Mouse (Mus musculus): ENCODE measurements around the gene Synpo2l. TPM values are rescaled to one million over a fixed set of nuclear protein-coding genes. Genes with fewer than 3 reads are reported as not detected.
A peak's percentile ranks its signal among the peaks of the same experiment; 100 is the strongest.
"Not testable (repeated sequence)": the region's sequence is repeated elsewhere in the genome, so short reads cannot be mapped to it uniquely, and the experiment has no call there.

The Synpo2l gene
- 0.10 and 0.20 TPM in 2 replicates for polyA plus RNA-seq (2015; fragmentation: Nextera tagmentation; extraction: Ambion mirVana)

- Histone ChIP-seq H3K9ac (ENCODE audit: low read depth, low read length) (peak within 1 kb of the TSS; percentile 14; the same call in 1 of the 2 replicates), H3K4me3 (ENCODE audit: low read length) (no peak within 1 kb of the TSS), H3K36me3 (ENCODE audit: control insufficient read depth, insufficient read depth, low read length) (no peaks in the 10 kb centered on the region), H3K27me3 (replicated peaks; ENCODE audit: control insufficient read depth, insufficient read depth, low read length) (0 out of 2 replicates have a peak, but pooled peaks cover 3% of the 10 kb centered on the region), H3K4me2 (ENCODE audit: low read depth, low read length) (no peak within 1 kb of the TSS), H3K4me1 (ENCODE audit: control insufficient read depth, insufficient read depth, low read length) (peaks cover 8% of the 10 kb centered on the region; the same call in 1 of the 2 replicates), H3K27ac (ENCODE audit: low read length) (peak within 1 kb of the TSS; percentile 63), H3K9me3 (ENCODE audit: control insufficient read depth, low read length) (no peaks in the 10 kb centered on the region)
- WGBS: 78% methylated on average over 8 of the region's 8 CpGs
- peak; percentile 81 for ATAC-seq
Measured at GRCm38 (mm10) chr14:20668154-20668810, at the start of gene Synpo2l. Synpo2l (minus strand) TSS chr14:20668354.

GRCm38 (mm10) chr14:20713832-20714231, 45.7 kb upstream of the Synpo2l start:
- Histone ChIP-seq H3K9me3 (ENCODE audit: control insufficient read depth, low read length) (no peaks in the 10 kb centered on the region), H3K27me3 (replicated peaks; ENCODE audit: control insufficient read depth, insufficient read depth, low read length) (no peaks in the 10 kb centered on the region), H3K4me3 (ENCODE audit: low read length) (no peak overlapping the region), H3K4me2 (ENCODE audit: low read depth, low read length) (0 out of 2 replicates have a peak overlapping the region, but pooled peaks have one; percentile 28), H3K4me1 (ENCODE audit: control insufficient read depth, insufficient read depth, low read length) (peaks cover 12% of the 10 kb centered on the region), H3K36me3 (ENCODE audit: control insufficient read depth, insufficient read depth, low read length) (peaks cover 46% of the 10 kb centered on the region), H3K9ac (ENCODE audit: low read depth, low read length) (peak overlapping the region; percentile 59), H3K27ac (ENCODE audit: low read length) (peak overlapping the region; percentile 85)
- WGBS: 58% methylated on average over 11 of the region's 11 CpGs
- peak; percentile 91 for ATAC-seq

- Histone ChIP-seq H3K36me3 (ENCODE audit: control insufficient read depth, insufficient read depth, low read length) (peaks cover 15% of the 10 kb centered on the region), H3K4me2 (ENCODE audit: low read depth, low read length) (peak overlapping the region; percentile 72), H3K4me1 (ENCODE audit: control insufficient read depth, insufficient read depth, low read length) (peaks cover 13% of the 10 kb centered on the region), H3K9me3 (ENCODE audit: control insufficient read depth, low read length) (no peaks in the 10 kb centered on the region), H3K9ac (ENCODE audit: low read depth, low read length) (peak overlapping the region; percentile 97), H3K4me3 (ENCODE audit: low read length) (peak overlapping the region; percentile 98), H3K27me3 (replicated peaks; ENCODE audit: control insufficient read depth, insufficient read depth, low read length) (no peaks in the 10 kb centered on the region), H3K27ac (ENCODE audit: low read length) (peak overlapping the region; percentile 17; the same call in 1 of the 2 replicates)
- WGBS: 5% methylated on average over 10 of the region's 10 CpGs
- no peak for ATAC-seq
Measured at GRCm38 (mm10) chr14:20708239-20708638, 40.1 kb upstream of the Synpo2l start.

- H3K36me3 ChIP-seq (ENCODE audit: control insufficient read depth, insufficient read depth, low read length): peaks cover 7% of the 10 kb centered on the region
- peak within 1 kb of the TSS; percentile 97 for H3K9ac ChIP-seq (ENCODE audit: low read depth, low read length)
- no peaks in the 10 kb centered on the region for H3K27me3 ChIP-seq (replicated peaks; ENCODE audit: control insufficient read depth, insufficient read depth, low read length)
- peak within 1 kb of the TSS; percentile 72 for H3K4me2 ChIP-seq (ENCODE audit: low read depth, low read length)
- H3K27ac ChIP-seq (ENCODE audit: low read length): peak within 1 kb of the TSS; percentile 81
- peak; percentile 93 for ATAC-seq
- 1% methylated on average over 75 of the region's 80 CpGs for WGBS
- peaks cover 12% of the 10 kb centered on the region for H3K4me1 ChIP-seq (ENCODE audit: control insufficient read depth, insufficient read depth, low read length)
- H3K9me3 ChIP-seq (ENCODE audit: control insufficient read depth, low read length): no peaks in the 10 kb centered on the region
- H3K4me3 ChIP-seq (ENCODE audit: low read length): peak within 1 kb of the TSS; percentile 98
Measured at GRCm38 (mm10) chr14:20707201-20708190, 39.3 kb upstream of the Synpo2l start, which contains the start of gene Zswim8. Zswim8 (plus strand) TSS chr14:20707552.

GRCm38 (mm10) chr14:20703461-20703860, 35.3 kb upstream of the Synpo2l start:
- not testable (repeated sequence) for H3K9me3 ChIP-seq (ENCODE audit: control insufficient read depth, low read length); H3K36me3 ChIP-seq (ENCODE audit: control insufficient read depth, insufficient read depth, low read length); H3K27me3 ChIP-seq (replicated peaks; ENCODE audit: control insufficient read depth, insufficient read depth, low read length); ATAC-seq; H3K4me1 ChIP-seq (ENCODE audit: control insufficient read depth, insufficient read depth, low read length)
- Histone ChIP-seq H3K9ac (ENCODE audit: low read depth, low read length) (peak overlapping the region; percentile 89), H3K4me2 (ENCODE audit: low read depth, low read length) (peak overlapping the region; percentile 50), H3K27ac (ENCODE audit: low read length) (peak overlapping the region; percentile 92), H3K4me3 (ENCODE audit: low read length) (peak overlapping the region; percentile 78)
- 9% methylated on average over 8 of the region's 8 CpGs for WGBS

- H3K4me2 ChIP-seq (ENCODE audit: low read depth, low read length): peak within 1 kb of the TSS; percentile 50
- WGBS: under 1% methylated on average over 61 of the region's 61 CpGs
- H3K9ac ChIP-seq (ENCODE audit: low read depth, low read length): peak within 1 kb of the TSS; percentile 89
- H3K27me3 ChIP-seq (replicated peaks; ENCODE audit: control insufficient read depth, insufficient read depth, low read length): no peaks in the 10 kb centered on the region
- H3K9me3 ChIP-seq (ENCODE audit: control insufficient read depth, low read length): no peaks in the 10 kb centered on the region
- H3K4me1 ChIP-seq (ENCODE audit: control insufficient read depth, insufficient read depth, low read length): peaks cover 15% of the 10 kb centered on the region
- no peaks in the 10 kb centered on the region for H3K36me3 ChIP-seq (ENCODE audit: control insufficient read depth, insufficient read depth, low read length)
- peak; percentile 79 for ATAC-seq
- H3K4me3 ChIP-seq (ENCODE audit: low read length): peak within 1 kb of the TSS; percentile 78
- H3K27ac ChIP-seq (ENCODE audit: low read length): peak within 1 kb of the TSS; percentile 92
Measured at GRCm38 (mm10) chr14:20702741-20703381, 34.7 kb upstream of the Synpo2l start, which contains the start of gene Chchd1. Chchd1 (plus strand) TSS chr14:20703006.

GRCm38 (mm10) chr14:20702096-20702740, 34.1 kb upstream of the Synpo2l start:
- Histone ChIP-seq H3K36me3 (ENCODE audit: control insufficient read depth, insufficient read depth, low read length) (no peaks in the 10 kb centered on the region), H3K4me1 (ENCODE audit: control insufficient read depth, insufficient read depth, low read length) (peaks cover 15% of the 10 kb centered on the region), H3K9ac (ENCODE audit: low read depth, low read length) (peak overlapping the region; percentile 89), H3K27ac (ENCODE audit: low read length) (peak overlapping the region; percentile 92), H3K4me3 (ENCODE audit: low read length) (peak overlapping the region; percentile 78), H3K9me3 (ENCODE audit: control insufficient read depth, low read length) (no peaks in the 10 kb centered on the region), H3K27me3 (replicated peaks; ENCODE audit: control insufficient read depth, insufficient read depth, low read length) (no peaks in the 10 kb centered on the region), H3K4me2 (ENCODE audit: low read depth, low read length) (peak overlapping the region; percentile 50)
- 7% methylated on average over 15 of the region's 15 CpGs for WGBS
- ATAC-seq: peak; percentile 51

- no peak for ATAC-seq
- Histone ChIP-seq H3K4me2 (ENCODE audit: low read depth, low read length) (peak overlapping the region; percentile 50), H3K36me3 (ENCODE audit: control insufficient read depth, insufficient read depth, low read length) (no peaks in the 10 kb centered on the region), H3K27ac (ENCODE audit: low read length) (peak overlapping the region; percentile 19; the same call in 1 of the 2 replicates), H3K9ac (ENCODE audit: low read depth, low read length) (peak overlapping the region; percentile 36; the same call in 1 of the 2 replicates), H3K4me1 (ENCODE audit: control insufficient read depth, insufficient read depth, low read length) (peaks cover 20% of the 10 kb centered on the region), H3K4me3 (ENCODE audit: low read length) (peak overlapping the region; percentile 78), H3K27me3 (replicated peaks; ENCODE audit: control insufficient read depth, insufficient read depth, low read length) (no peaks in the 10 kb centered on the region), H3K9me3 (ENCODE audit: control insufficient read depth, low read length) (no peaks in the 10 kb centered on the region)
- 71% methylated on average over 8 of the region's 8 CpGs for WGBS
Measured at GRCm38 (mm10) chr14:20701554-20701953, 33.4 kb upstream of the Synpo2l start.

All from intestine, embryonic 16.5 days (tissue).